Mouse (Mus musculus) neural tube, embryonic 14.5 days (tissue): ENCODE data around the gene Lama4. TPM values are rescaled to one million over a fixed set of nuclear protein-coding genes. Genes with fewer than 3 reads are reported as not detected.

Experiments
- ATAC-seq: fragments of 200-750 bp; cut with Nextera tagmentation; 2 replicates; pipeline ENCODE4 v1.8.0; 2017; ENCODE audit warnings: low read depth, mild to moderate bottlenecking, moderate TSS enrichment, moderate library complexity
- H3K27ac ChIP-seq: fragments of 300-500 bp; sonication (generic); 2 replicates; pipeline ENCODE4 v1.5.1; 2014; ENCODE audit warnings: low read depth, mild to moderate bottlenecking, control low read depth, low read length, moderate library complexity, mixed read lengths
- H3K27me3 ChIP-seq: fragments of 300-500 bp; sonication (generic); 2 replicates; pipeline ENCODE4 v1.6.1; 2014; ENCODE audit warnings: low read length; ENCODE audit not compliant: control insufficient read depth, insufficient read depth
- H3K36me3 ChIP-seq: fragments of 300-500 bp; sonication (generic); 2 replicates; pipeline ENCODE4 v1.6.1; 2014; ENCODE audit warnings: low read length, mixed read lengths; ENCODE audit not compliant: control insufficient read depth, insufficient read depth
- H3K4me1 ChIP-seq: fragments of 300-500 bp; sonication (generic); 2 replicates; pipeline ENCODE4 v1.6.1; 2014; ENCODE audit warnings: low read length; ENCODE audit not compliant: control insufficient read depth, insufficient read depth
- H3K4me2 ChIP-seq: fragments of 300-500 bp; sonication (generic); 2 replicates; pipeline ENCODE4 v1.6.1; 2014; ENCODE audit warnings: mild to moderate bottlenecking, low read depth, low read length, control low read depth
- H3K4me3 ChIP-seq: fragments of 300-500 bp; sonication (generic); 2 replicates; pipeline ENCODE4 v1.5.1; 2014; ENCODE audit warnings: low read depth, low read length, control low read depth, mixed read lengths
- H3K9ac ChIP-seq: fragments of 300-500 bp; sonication (generic); replicated peaks from 2 replicates; pipeline ENCODE4 v1.6.1; 2014; ENCODE audit warnings: low read depth, mild to moderate bottlenecking, control low read depth, low read length, mixed read lengths
- H3K9me3 ChIP-seq: fragments of 300-500 bp; sonication (generic); 2 replicates; pipeline ENCODE4 v1.6.1; 2016; ENCODE audit warnings: low read length; ENCODE audit not compliant: control insufficient read depth
- WGBS: fragments of 180-500 bp; shearing (Covaris S2); extraction: QIAGEN DNeasy Blood & Tissue Kit; methylation state at CpG from one replicate; pipeline ENCODE4 v1.1.7; 2014; 5-methylcytosine and 5-hydroxymethylcytosine counted together
- polyA plus RNA-seq: library from polyadenylated mRNA; unstranded; fragments of >200 nt; fragmentation: Nextera tagmentation; extraction: Ambion mirVana; gene quantifications from 2 replicates; pipeline ENCODE4 v1.2.1, GENCODE M21; 2014

The Lama4 gene
- polyA plus RNA-seq, 1 experiment from 2014 or later, result 9.7 TPM

GRCm38 (mm10) chr10:39142216-39142615, 176.9 kb downstream of the Lama4 start:
- no peak overlapping the region for H3K27ac ChIP-seq
- H3K4me2 ChIP-seq, result no peak overlapping the region
- peaks cover 21% of the 10 kb centered on the region; the same call in 1 of the 2 replicates for H3K36me3 ChIP-seq
- ATAC-seq, result no peak
- H3K27me3 ChIP-seq, result no peaks in the 10 kb centered on the region
- no peaks in the 10 kb centered on the region for H3K4me1 ChIP-seq
- no peaks in the 10 kb centered on the region for H3K9me3 ChIP-seq
- WGBS, result 64% methylated on average over 12 of the region's 12 CpGs
- H3K4me3 ChIP-seq, result no peak overlapping the region
- no peak overlapping the region for H3K9ac ChIP-seq

GRCm38 (mm10) chr10:39156719-39157118, 191.4 kb downstream of the Lama4 start:
- no peak overlapping the region for H3K4me3 ChIP-seq
- H3K9me3 ChIP-seq, result no peaks in the 10 kb centered on the region
- H3K9ac ChIP-seq, result no peak overlapping the region
- WGBS, result 91% methylated on average over 5 of the region's 5 CpGs
- ATAC-seq, result no peak
- no peaks in the 10 kb centered on the region for H3K4me1 ChIP-seq
- no peak overlapping the region for H3K4me2 ChIP-seq
- H3K36me3 ChIP-seq, result no peaks in the 10 kb centered on the region
- no peaks in the 10 kb centered on the region for H3K27me3 ChIP-seq
- H3K27ac ChIP-seq, result no peak overlapping the region

DNA sequence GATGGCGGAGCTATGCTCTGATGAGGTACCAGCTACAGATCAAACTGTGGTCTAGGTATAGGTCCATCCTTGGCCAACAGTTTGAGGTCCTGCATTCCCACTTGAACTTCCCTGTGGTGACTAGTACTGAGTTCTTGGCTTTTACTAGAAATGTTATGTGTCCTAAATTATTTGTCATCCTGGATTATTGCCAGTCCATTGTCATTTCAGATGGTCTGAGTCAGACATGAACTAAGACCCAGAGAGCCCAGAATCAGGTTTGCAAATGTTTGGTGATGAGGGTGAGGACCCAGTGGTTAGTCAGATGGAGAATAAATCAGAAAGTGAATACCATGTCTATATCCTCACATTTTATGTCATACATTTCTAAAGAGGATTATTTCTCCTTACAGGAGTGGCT, 192.0 kb downstream of the Lama4 start:
- WGBS, result 94% methylated on average over 1 of the region's 1 CpGs
- Histone ChIP-seq H3K27ac (no peak overlapping the region), H3K4me2 (no peak overlapping the region), H3K9ac (no peak overlapping the region), H3K4me1 (no peaks in the 10 kb centered on the region), H3K4me3 (no peak overlapping the region), H3K9me3 (no peaks in the 10 kb centered on the region), H3K27me3 (no peaks in the 10 kb centered on the region), H3K36me3 (no peaks in the 10 kb centered on the region)
- no peak for ATAC-seq

DNA sequence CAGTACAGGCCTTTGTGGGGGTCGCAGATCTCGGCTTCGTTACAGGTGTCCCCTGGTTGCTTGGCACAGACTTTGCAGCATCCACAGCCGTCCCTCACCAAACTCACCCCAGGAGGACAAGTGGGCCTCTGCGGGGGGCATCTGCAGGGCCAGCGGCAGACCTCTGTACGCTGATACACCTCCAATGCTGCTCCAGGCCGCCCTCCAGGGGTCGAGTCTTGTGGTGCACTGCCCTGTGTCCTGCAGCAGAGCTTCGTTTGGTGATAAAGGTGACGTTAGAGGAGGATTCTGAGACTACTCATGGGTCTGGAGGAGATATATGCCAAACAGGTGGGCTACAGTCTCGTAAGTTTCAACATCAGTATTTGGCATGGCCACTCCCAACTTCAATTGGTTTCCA, 193.0 kb downstream of the Lama4 start:
- H3K4me3 ChIP-seq, result no peak overlapping the region
- no peak overlapping the region for H3K4me2 ChIP-seq
- H3K9ac ChIP-seq, result no peak overlapping the region
- no peaks in the 10 kb centered on the region for H3K27me3 ChIP-seq
- no peaks in the 10 kb centered on the region for H3K9me3 ChIP-seq
- no peak overlapping the region for H3K27ac ChIP-seq
- 59% methylated on average over 12 of the region's 12 CpGs for WGBS
- ATAC-seq, result no peak
- H3K4me1 ChIP-seq, result no peaks in the 10 kb centered on the region
- no peaks in the 10 kb centered on the region for H3K36me3 ChIP-seq

Other genes with a start within 250 kb of the Lama4 start
- not detected in 2 replicates for gene Rfpl4b, start 143.7 kb upstream of the Lama4 start, polyA plus RNA-seq
- gene Fam229b, start 168.4 kb downstream of the Lama4 start, polyA plus RNA-seq, result 35.2 and 40.0 TPM in 2 replicates
- 7.7 and 8.5 TPM in 2 replicates for gene Tube1, start 168.5 kb downstream of the Lama4 start, polyA plus RNA-seq
- 0.37 and 0.43 TPM in 2 replicates for gene Ccn6, start 198.3 kb downstream of the Lama4 start, polyA plus RNA-seq